Mouse (Mus musculus) brain, adult 10 weeks (tissue): ENCODE measurements around the gene Osbpl6. TPM values are rescaled to one million over a fixed set of nuclear protein-coding genes. Genes with fewer than 3 reads are reported as not detected.

ENCODE experiments used
- polyA plus RNA-seq: library from polyadenylated mRNA; stranded (reverse); fragments of 350-450 nt; fragmentation: Illumina TruSeq; extraction: RNeasy Lipid Tissue Mini Kit (QIAGEN cat#74804); gene quantifications from one replicate; pipeline ENCODE4 v1.2.3, GENCODE M21; 2015; ENCODE audit warnings: low read depth, low replicate concordance

The Osbpl6 gene
- 26.3 TPM for polyA plus RNA-seq

GRCm38 (mm10) chr2:76406151-76406936 lies at the start of gene Osbpl6:
TSS of gene Osbpl6 (plus strand) at chr2:76406508.

GRCm38 (mm10) chr2:76360226-76360625 lies 46.1 kb upstream of the Osbpl6 start, which contains the start of gene Cyct:
TSS of gene Cyct (minus strand) at chr2:76360450.

DNA sequence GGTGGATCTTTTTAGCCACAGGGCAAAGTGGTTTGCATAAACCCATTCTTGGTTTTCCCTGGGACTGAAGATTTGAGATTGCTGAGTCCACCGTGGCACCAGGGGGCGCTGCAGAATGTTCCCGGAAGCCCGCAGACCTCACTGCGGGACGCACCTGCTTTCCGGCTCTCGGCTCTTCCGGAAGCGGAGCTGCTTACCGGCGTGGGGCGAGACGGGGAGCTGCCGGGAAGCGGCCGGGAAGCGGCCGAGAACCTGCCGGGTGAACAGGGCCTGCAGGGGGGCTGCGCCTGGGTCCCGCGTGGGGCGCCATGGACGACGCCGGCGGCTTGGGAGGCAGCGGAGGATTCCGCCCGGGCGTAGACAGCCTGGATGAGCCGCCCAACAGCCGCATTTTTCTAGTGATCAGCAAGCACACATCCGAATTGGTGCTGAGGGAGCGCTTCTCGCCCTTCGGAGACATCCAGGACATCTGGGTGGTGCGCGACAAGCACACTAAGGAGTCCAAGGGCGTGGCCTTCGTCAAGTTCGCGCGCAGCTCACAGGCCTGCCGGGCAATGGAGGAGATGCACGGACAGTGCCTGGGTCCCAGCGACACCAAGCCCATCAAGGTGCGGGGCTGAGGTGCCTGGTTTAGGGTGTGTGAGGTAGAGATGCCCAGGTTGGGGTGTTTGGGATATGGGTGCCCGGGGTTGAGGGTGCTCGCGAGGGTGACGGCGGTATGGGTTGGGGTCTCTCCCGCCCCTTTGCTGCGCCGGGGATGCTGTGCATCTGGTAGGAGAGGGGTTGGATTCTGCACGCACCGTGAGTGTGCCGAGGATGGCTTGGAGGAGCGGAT lies 36.3 kb upstream of the Osbpl6 start, which contains the start of gene Rbm45:
Gene Rbm45 (plus strand): TSS at position 164 of the 835 bp plus-strand sequence.

DNA sequence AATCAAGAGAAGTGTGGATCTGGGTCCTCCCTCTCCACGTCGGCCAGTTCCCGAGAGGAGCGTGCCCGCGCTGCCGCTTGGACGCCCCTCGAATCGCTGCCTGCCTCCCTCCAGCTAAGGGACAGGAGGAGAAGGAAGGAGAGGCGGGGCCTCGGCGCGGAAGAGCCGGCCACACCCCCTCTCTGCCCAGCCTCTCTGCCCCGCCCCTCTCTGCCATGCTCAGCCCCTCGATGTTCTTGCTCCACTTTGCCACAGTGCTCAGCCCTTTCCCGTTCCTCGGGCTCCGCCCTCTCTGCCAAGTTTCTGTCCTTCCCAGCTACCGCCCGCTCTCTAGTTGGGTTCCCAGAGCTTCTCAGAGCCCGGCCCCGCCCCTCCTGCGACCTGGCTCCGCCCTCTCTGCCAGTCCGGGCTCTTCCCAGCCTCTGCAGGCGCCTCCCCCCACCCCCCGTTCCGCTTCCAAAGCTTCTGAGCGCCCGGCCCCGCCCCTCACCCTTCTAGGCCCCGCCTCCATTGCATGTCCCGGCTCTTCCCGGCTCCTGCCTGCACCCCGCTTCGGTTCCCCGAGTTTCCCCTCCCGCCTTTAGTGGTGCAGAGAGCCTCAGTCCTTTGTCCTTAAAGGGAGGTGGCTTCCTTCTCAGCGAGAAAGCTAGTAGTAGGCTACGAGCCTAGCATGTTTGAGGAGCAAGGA lies 241.7 kb downstream of the Osbpl6 start, which contains the start of the genes Prkra and Pjvk:
Gene Prkra (minus strand): TSS at position 133 of the 688 bp plus-strand sequence.
Gene Pjvk (plus strand): TSS at position 594 of the 688 bp plus-strand sequence.

Other genes with a start within 250 kb of the Osbpl6 start
- gene Pde11a, start 67.7 kb upstream of the Osbpl6 start, polyA plus RNA-seq, result 3.5 TPM
- not detected for gene Cyct, start 46.1 kb upstream of the Osbpl6 start, polyA plus RNA-seq
- 25.4 TPM for gene Rbm45, start 36.5 kb upstream of the Osbpl6 start, polyA plus RNA-seq
- 33.9 TPM for gene Prkra, start 241.5 kb downstream of the Osbpl6 start, polyA plus RNA-seq
- not detected for gene Pjvk, start 242.0 kb downstream of the Osbpl6 start, polyA plus RNA-seq